ENCODE assay signal across 9 mouse cellular contexts in genomic region chr17:28362653-28363292, GRCm38 (mm10). TPM values are rescaled to one million over a fixed set of nuclear protein-coding genes. Genes with fewer than 3 reads are reported as not detected.
A peak's percentile ranks its signal among the peaks of the same experiment; 100 is the strongest.
DNase-seq lines count a peak whose midpoint lies in the region; ATAC-seq and TF ChIP-seq lines count a peak whose summit lies in the region.
"Had no signal": no experiment of that assay in that cellular context is flagged by ENCODE, and none has a peak within 500 bp of the region (broad histone marks: within the 10 kb centered on the region; RNA-seq: fewer than 3 reads in every experiment).

No protein-coding gene starts in this region.

- H3K4me3 ChIP-seq in heart, postnatal 0 days (ENCODE audit: low read depth, low read length): peak overlapping the region; percentile 33
- peak overlapping the region; percentile 27 for H3K4me3 ChIP-seq in embryonic facial prominence, embryonic 12.5 days
- peak overlapping the region; percentile 33 for H3K4me3 ChIP-seq in intestine, embryonic 16.5 days (ENCODE audit: low read length)
- peak overlapping the region; percentile 31 for H3K4me3 ChIP-seq in neural tube, embryonic 12.5 days

- H3K36me3 ChIP-seq in heart, postnatal 0 days (replicated peaks; ENCODE audit: control insufficient read depth, insufficient read depth, low read length): no peaks in the 10 kb centered on the region
- no peaks in the 10 kb centered on the region for H3K36me3 ChIP-seq in embryonic facial prominence, embryonic 12.5 days
- H3K36me3 ChIP-seq in intestine, embryonic 16.5 days (ENCODE audit: control insufficient read depth, insufficient read depth, low read length): no peaks in the 10 kb centered on the region
- no peaks in the 10 kb centered on the region for H3K36me3 ChIP-seq in neural tube, embryonic 12.5 days

- no peak for TF ChIP-seq EP300 in heart, postnatal 0 days (IDR thresholded peaks at IDR 0.05; ENCODE audit: low read depth)

- H3K4me1 ChIP-seq in heart, postnatal 0 days (ENCODE audit: control insufficient read depth, insufficient read depth): peaks cover 11% of the 10 kb centered on the region; the same call in 1 of the 2 replicates
- H3K4me1 ChIP-seq in embryonic facial prominence, embryonic 12.5 days: peaks cover 28% of the 10 kb centered on the region
- peaks cover 20% of the 10 kb centered on the region for H3K4me1 ChIP-seq in intestine, embryonic 16.5 days (ENCODE audit: control insufficient read depth, insufficient read depth, low read length)
- H3K4me1 ChIP-seq in neural tube, embryonic 12.5 days: peaks cover 19% of the 10 kb centered on the region

- peaks cover 72% of the 10 kb centered on the region for H3K27me3 ChIP-seq in heart, postnatal 0 days (ENCODE audit: control insufficient read depth, insufficient read depth, low read length)
- H3K27me3 ChIP-seq in embryonic facial prominence, embryonic 12.5 days: peaks cover 65% of the 10 kb centered on the region
- peaks cover 32% of the 10 kb centered on the region for H3K27me3 ChIP-seq in intestine, embryonic 16.5 days (replicated peaks; ENCODE audit: control insufficient read depth, insufficient read depth, low read length)
- peaks cover 82% of the 10 kb centered on the region for H3K27me3 ChIP-seq in neural tube, embryonic 12.5 days (replicated peaks)
- H3K27me3 ChIP-seq: Patski had no signal

- 3% methylated on average over 25 of the region's 25 CpGs for WGBS in heart, postnatal 0 days
- under 1% methylated on average over 25 of the region's 25 CpGs for WGBS in embryonic facial prominence, embryonic 12.5 days
- 7% methylated on average over 25 of the region's 25 CpGs for WGBS in intestine, embryonic 16.5 days
- under 1% methylated on average over 25 of the region's 25 CpGs for WGBS in neural tube, embryonic 12.5 days

- 0 out of 2 replicates have a peak overlapping the region, but pooled peaks have one; percentile 1 for H3K27ac ChIP-seq in heart, postnatal 0 days (ENCODE audit: low read depth)
- H3K27ac ChIP-seq in embryonic facial prominence, embryonic 12.5 days: peak overlapping the region; percentile 55
- H3K27ac ChIP-seq in intestine, embryonic 16.5 days (ENCODE audit: low read length): no peak overlapping the region
- no peak overlapping the region for H3K27ac ChIP-seq in neural tube, embryonic 12.5 days

- TF ChIP-seq CTCF in heart, postnatal 0 days (IDR thresholded peaks at IDR 0.05; ENCODE audit: low read depth): no peak

- intact Hi-C loops in heart, postnatal 25 days (cut with DNase I): no loop called here

- DNase-seq in heart, postnatal 0 days (ENCODE audit: low spot score): no peak
- no peak for DNase-seq in heart, postnatal 25 days (ENCODE audit: low spot score)
- no peak for DNase-seq in retina, embryonic 14.5 days (ENCODE audit: low spot score)
- DNase-seq in layer of hippocampus, adult 18-20 months (ENCODE audit: low spot score in 2 of 2): no peak
- no peak for DNase-seq in right cerebral cortex, adult 2 months (ENCODE audit: low spot score in 2 of 2)

- H3K9ac ChIP-seq in heart, postnatal 0 days (replicated peaks; ENCODE audit: low read depth, low read length): 0 out of 2 replicates have a peak overlapping the region, but pooled peaks have one; percentile 25
- H3K9ac ChIP-seq in embryonic facial prominence, embryonic 12.5 days: peak overlapping the region; percentile 34
- peak overlapping the region; percentile 54 for H3K9ac ChIP-seq in intestine, embryonic 16.5 days (ENCODE audit: low read depth, low read length)
- peak overlapping the region; percentile 35 for H3K9ac ChIP-seq in neural tube, embryonic 12.5 days

- no peaks in the 10 kb centered on the region for H3K9me3 ChIP-seq in heart, postnatal 0 days (replicated peaks; ENCODE audit: control insufficient read depth, low read length)
- no peaks in the 10 kb centered on the region for H3K9me3 ChIP-seq in embryonic facial prominence, embryonic 12.5 days
- 0 out of 2 replicates have a peak, but pooled peaks cover 3% of the 10 kb centered on the region for H3K9me3 ChIP-seq in intestine, embryonic 16.5 days (ENCODE audit: control insufficient read depth, low read length)
- no peaks in the 10 kb centered on the region for H3K9me3 ChIP-seq in neural tube, embryonic 12.5 days

- peak overlapping the region; percentile 58 for H3K4me2 ChIP-seq in heart, postnatal 0 days (ENCODE audit: low read depth, low read length)
- H3K4me2 ChIP-seq in embryonic facial prominence, embryonic 12.5 days (replicated peaks): peak overlapping the region; percentile 57
- peak overlapping the region; percentile 57 for H3K4me2 ChIP-seq in intestine, embryonic 16.5 days (ENCODE audit: low read depth, low read length)
- peak overlapping the region; percentile 65 for H3K4me2 ChIP-seq in neural tube, embryonic 12.5 days (replicated peaks)

- ATAC-seq in heart, postnatal 0 days (ENCODE audit: insufficient read depth, low read depth): no peak
- no peak for ATAC-seq in embryonic facial prominence, embryonic 12.5 days (ENCODE audit: insufficient number of reproducible peaks, insufficient read depth, low FRiP score, low TSS enrichment)
- ATAC-seq in intestine, embryonic 16.5 days: no peak
- ATAC-seq in neural tube, embryonic 12.5 days (ENCODE audit: low FRiP score, low read depth): no peak
- ATAC-seq: Patski had no signal

RNA-seq across cellular contexts. Expression of gene Tulp1, which starts 2.2 kb away (rescaled TPM):
- 0.61 and 5.3 TPM in 2 replicates for total RNA-seq in heart, postnatal 0 days (2014; rRNA removed; ENCODE audit: low replicate concordance)
- polyA plus RNA-seq in heart, postnatal 0 days (2015; fragmentation: Nextera tagmentation; extraction: Ambion mirVana): 0.86 and 1.3 TPM in 2 replicates
- under 1 TPM in 1 of 2 experiments, not detected in 1; 0.34 TPM for total RNA-seq in heart, postnatal 25 days (2021)
- 8.4 and 9.3 TPM in 2 replicates for polyA plus RNA-seq in embryonic facial prominence, embryonic 12.5 days (2016; fragmentation: Nextera tagmentation; extraction: Ambion mirVana)
- polyA plus RNA-seq in intestine, embryonic 16.5 days (2015; fragmentation: Nextera tagmentation; extraction: Ambion mirVana): 3.0 and 3.6 TPM in 2 replicates
- 3.0 and 5.1 TPM in 2 replicates for polyA plus RNA-seq in neural tube, embryonic 12.5 days (2016; fragmentation: Nextera tagmentation; extraction: Ambion mirVana)
- not detected for total RNA-seq in layer of hippocampus, adult 18-20 months (2021)
- polyA plus RNA-seq: Patski had no signal

RNA-seq across cellular contexts. Expression of gene Tead3, which starts 12.2 kb away (rescaled TPM):
- 13.1 and 19.7 TPM in 2 replicates for total RNA-seq in heart, postnatal 0 days (2014; rRNA removed; ENCODE audit: low replicate concordance)
- 3.2 and 3.3 TPM in 2 replicates for polyA plus RNA-seq in heart, postnatal 0 days (2015; fragmentation: Nextera tagmentation; extraction: Ambion mirVana)
- 10 to 100 TPM; 12.2 to 14.4 TPM for total RNA-seq in heart, postnatal 25 days (2021)
- 14.1 and 17.9 TPM in 2 replicates for polyA plus RNA-seq in embryonic facial prominence, embryonic 12.5 days (2016; fragmentation: Nextera tagmentation; extraction: Ambion mirVana)
- 8.5 and 9.3 TPM in 2 replicates for polyA plus RNA-seq in intestine, embryonic 16.5 days (2015; fragmentation: Nextera tagmentation; extraction: Ambion mirVana)
- 3.5 and 4.8 TPM in 2 replicates for polyA plus RNA-seq in neural tube, embryonic 12.5 days (2016; fragmentation: Nextera tagmentation; extraction: Ambion mirVana)
- total RNA-seq in layer of hippocampus, adult 18-20 months (2021): 1 to 10 TPM; 2.0 to 2.4 TPM

RNA-seq across cellular contexts. Expression of gene Rpl10a, which starts 34.5 kb away (rescaled TPM):
- 817 and 939 TPM in 2 replicates for total RNA-seq in heart, postnatal 0 days (2014; rRNA removed; ENCODE audit: low replicate concordance)
- polyA plus RNA-seq in heart, postnatal 0 days (2015; fragmentation: Nextera tagmentation; extraction: Ambion mirVana): 255 and 273 TPM in 2 replicates
- 100 to 1,000 TPM; 359 to 375 TPM for total RNA-seq in heart, postnatal 25 days (2021)
- 496 and 505 TPM in 2 replicates for polyA plus RNA-seq in embryonic facial prominence, embryonic 12.5 days (2016; fragmentation: Nextera tagmentation; extraction: Ambion mirVana)
- polyA plus RNA-seq in intestine, embryonic 16.5 days (2015; fragmentation: Nextera tagmentation; extraction: Ambion mirVana): 591 and 604 TPM in 2 replicates
- polyA plus RNA-seq in neural tube, embryonic 12.5 days (2016; fragmentation: Nextera tagmentation; extraction: Ambion mirVana): 341 and 353 TPM in 2 replicates
- 100 to 1,000 TPM; 356 to 365 TPM for total RNA-seq in layer of hippocampus, adult 18-20 months (2021)

RNA-seq across cellular contexts. Expression of gene Fance, which starts 49.5 kb away (rescaled TPM):
- 14.1 and 21.7 TPM in 2 replicates for total RNA-seq in heart, postnatal 0 days (2014; rRNA removed; ENCODE audit: low replicate concordance)
- 13.8 and 14.1 TPM in 2 replicates for polyA plus RNA-seq in heart, postnatal 0 days (2015; fragmentation: Nextera tagmentation; extraction: Ambion mirVana)
- 10 to 100 TPM; 10.5 to 11.1 TPM for total RNA-seq in heart, postnatal 25 days (2021)
- polyA plus RNA-seq in embryonic facial prominence, embryonic 12.5 days (2016; fragmentation: Nextera tagmentation; extraction: Ambion mirVana): 37.0 and 38.4 TPM in 2 replicates
- 20.2 and 21.8 TPM in 2 replicates for polyA plus RNA-seq in intestine, embryonic 16.5 days (2015; fragmentation: Nextera tagmentation; extraction: Ambion mirVana)
- 31.0 and 31.2 TPM in 2 replicates for polyA plus RNA-seq in neural tube, embryonic 12.5 days (2016; fragmentation: Nextera tagmentation; extraction: Ambion mirVana)
- 10 to 100 TPM; 22.8 to 26.0 TPM for total RNA-seq in layer of hippocampus, adult 18-20 months (2021)

Comparison
In these comparisons a context has a peak if more than half of its experiments do, and no peak if none do; other contexts are left out.
1. H3K27ac ChIP-seq: peak in heart, postnatal 0 days (single experiment) and embryonic facial prominence, embryonic 12.5 days (single experiment); none in intestine, embryonic 16.5 days (single experiment) and neural tube, embryonic 12.5 days (single experiment).
2. Peak in every context shown above with its lines, with median percentiles within 50 percentile points of each other: H3K4me2 ChIP-seq, H3K4me3 ChIP-seq and H3K9ac ChIP-seq.